Mouse (Mus musculus) limb, embryonic 14.5 days (tissue): ENCODE measurements around the gene Rnf213. TPM values are rescaled to one million over a fixed set of nuclear protein-coding genes. Genes with fewer than 3 reads are reported as not detected.

ENCODE experiments used
- ATAC-seq: fragments of 200-750 bp; cut with Nextera tagmentation; 2 replicates; pipeline ENCODE4 v1.8.0; 2017; ENCODE audit warnings: low read depth, moderate number of reproducible peaks, moderate TSS enrichment; ENCODE audit not compliant: low FRiP score
- DNase-seq: peaks from one replicate; pipeline ENCODE4 v3.0.0-alpha.2; 2015; ENCODE audit warnings: low spot score
- H3K27ac ChIP-seq: fragments of 300-500 bp; sonication (generic); replicated peaks from 2 replicates; pipeline ENCODE4 v1.5.1; 2014; ENCODE audit warnings: low read depth, mild to moderate bottlenecking, low read length, moderate library complexity, mixed read lengths
- H3K27me3 ChIP-seq: fragments of 300-500 bp; sonication (generic); 2 replicates; pipeline ENCODE4 v1.6.1; 2014; ENCODE audit warnings: low read length, mixed read lengths; ENCODE audit not compliant: control insufficient read depth, insufficient read depth
- H3K36me3 ChIP-seq: fragments of 300-500 bp; sonication (generic); 2 replicates; pipeline ENCODE4 v1.6.1; 2014; ENCODE audit warnings: mild to moderate bottlenecking, low read length, moderate library complexity, mixed read lengths; ENCODE audit not compliant: control insufficient read depth, insufficient read depth
- H3K4me1 ChIP-seq: fragments of 300-500 bp; sonication (generic); 2 replicates; pipeline ENCODE4 v1.6.1; 2014; ENCODE audit warnings: antibody characterized with exemption, low read length, mixed read lengths; ENCODE audit not compliant: control insufficient read depth, insufficient read depth
- H3K4me2 ChIP-seq: fragments of 300-500 bp; sonication (generic); replicated peaks from 2 replicates; pipeline ENCODE4 v1.6.1; 2014; ENCODE audit warnings: low read depth, mild to moderate bottlenecking, low read length, moderate library complexity; ENCODE audit not compliant: severe bottlenecking
- H3K4me3 ChIP-seq: fragments of 300-500 bp; sonication (generic); replicated peaks from 2 replicates; pipeline ENCODE4 v1.5.1; 2014; ENCODE audit warnings: low read length
- H3K9ac ChIP-seq: fragments of 300-500 bp; sonication (generic); 2 replicates; pipeline ENCODE4 v1.6.1; 2014; ENCODE audit warnings: mild to moderate bottlenecking, low read depth, low read length, moderate library complexity; ENCODE audit not compliant: severe bottlenecking
- H3K9me3 ChIP-seq: fragments of 300-500 bp; sonication (generic); 2 replicates; pipeline ENCODE4 v1.6.1; 2016; ENCODE audit warnings: low read length; ENCODE audit not compliant: control insufficient read depth
- POLR2A ChIP-seq: fragments of 200-500 bp; IDR thresholded peaks from 2 replicates; pipeline ENCODE4 v1.8.0; 2012; ENCODE audit warnings: inconsistent platforms, mild to moderate bottlenecking, moderate library complexity, borderline replicate concordance; ENCODE audit not compliant: insufficient read depth, insufficient read length; ENCODE audit errors: extremely low read depth
- WGBS: fragments of 180-500 bp; shearing (Covaris S2); extraction: QIAGEN DNeasy Blood & Tissue Kit; methylation state at CpG from one replicate; pipeline ENCODE4 v1.1.7; 2014; 5-methylcytosine and 5-hydroxymethylcytosine counted together
- polyA plus RNA-seq, 2 experiments: library from polyadenylated mRNA; depleted of rRNA in 1 of 2; stranded (reverse) in 1 of 2; unstranded in 1 of 2; fragments of >200 nt; fragmentation: Nextera tagmentation in 1 of 2; extraction: Ambion mirVana in 1 of 2; gene quantifications; 2 replicates each; pipeline versions ENCODE4 v1.2.1 to v1.2.3; 2012 to 2014

Rnf213 gene
- polyA plus RNA-seq, 2 experiments = 5.8 to 9.5 TPM

DNA sequence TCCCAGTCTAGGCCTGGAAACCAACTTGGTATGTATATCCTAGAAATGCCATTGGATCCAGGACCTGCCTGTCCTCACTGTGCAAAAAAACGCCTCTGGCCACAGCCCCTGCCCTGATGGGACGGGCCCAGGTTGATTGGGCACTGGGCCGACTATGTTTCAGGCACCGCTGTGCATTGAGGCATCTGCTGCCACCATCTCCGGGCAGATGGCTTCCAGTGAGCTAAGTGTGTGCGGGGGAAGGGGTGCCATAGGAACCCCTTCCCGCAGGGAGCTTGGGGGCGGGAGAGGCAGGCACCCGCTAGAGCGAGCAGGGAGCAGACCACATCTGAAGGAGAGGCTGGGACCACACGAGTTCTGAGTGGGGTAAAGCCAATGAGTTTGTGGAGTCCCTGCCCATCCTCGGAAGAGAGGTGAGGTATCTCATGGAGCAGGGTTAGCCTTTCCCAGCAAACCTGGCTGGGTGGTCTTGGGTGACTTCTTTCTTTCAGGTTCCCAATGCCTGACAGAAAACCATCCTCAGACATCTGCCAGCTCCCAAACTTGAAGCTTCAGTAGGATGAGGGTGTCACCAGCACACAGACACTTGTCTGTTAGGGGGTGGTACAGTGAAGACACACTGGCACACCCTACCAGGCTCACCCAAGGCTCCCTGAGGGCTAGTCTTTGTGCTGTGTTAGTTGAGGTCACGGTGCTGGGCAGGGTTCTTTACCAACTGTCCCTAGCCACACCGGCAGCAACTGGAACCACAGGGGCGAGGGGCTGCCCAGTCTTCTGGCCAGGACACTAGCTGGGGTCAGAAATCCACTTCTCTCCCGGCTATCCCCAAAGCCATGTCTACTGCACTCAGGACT is 123.2 kb downstream of the Rnf213 start:
- no peaks in the 10 kb centered on the region for H3K9me3 ChIP-seq
- no peak for ATAC-seq
- H3K4me2 ChIP-seq = no peak overlapping the region
- no peak for DNase-seq
- H3K9ac ChIP-seq = no peak overlapping the region
- no peak overlapping the region for H3K4me3 ChIP-seq
- 79% methylated on average over 16 of the region's 16 CpGs for WGBS
- H3K4me1 ChIP-seq = peaks cover 17% of the 10 kb centered on the region
- no peak overlapping the region for H3K27ac ChIP-seq
- H3K36me3 ChIP-seq = no peaks in the 10 kb centered on the region
- no peaks in the 10 kb centered on the region for H3K27me3 ChIP-seq
- no peak for TF ChIP-seq POLR2A

DNA sequence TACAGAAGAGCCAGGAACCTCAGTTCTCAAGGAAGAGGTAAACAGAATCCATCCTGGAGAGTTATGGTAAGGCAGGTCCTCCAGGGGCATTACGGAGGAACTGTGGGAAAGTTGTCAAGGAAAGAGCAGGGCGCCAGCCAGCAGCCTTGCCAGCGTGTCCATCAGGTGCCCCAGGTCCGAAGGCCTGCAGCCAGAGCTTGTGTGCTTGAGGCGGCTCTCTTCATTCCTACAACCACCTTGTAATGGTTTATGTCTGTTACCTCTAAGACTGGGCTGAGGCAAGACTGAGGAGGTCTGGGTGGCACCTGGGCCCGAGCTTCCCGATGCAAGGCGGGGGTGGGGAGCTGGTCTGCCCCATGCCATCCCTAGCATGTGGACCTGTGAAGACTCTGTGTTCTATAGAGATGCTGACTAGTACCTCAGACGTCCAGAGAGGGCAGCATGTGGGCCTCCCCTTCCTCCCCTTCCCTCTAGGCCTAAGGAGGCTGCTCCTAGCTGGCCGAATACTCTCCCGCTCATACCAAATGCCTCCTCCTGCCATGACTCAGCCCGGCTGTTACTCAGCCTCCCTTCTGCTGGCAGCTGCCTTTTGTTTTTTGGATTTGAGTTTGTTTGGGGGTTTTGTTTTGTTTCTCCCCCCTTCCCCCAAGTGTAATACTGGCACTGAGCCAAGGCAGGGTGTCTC is 123.9 kb downstream of the Rnf213 start:
- H3K36me3 ChIP-seq = no peaks in the 10 kb centered on the region
- peak; percentile 17 for DNase-seq
- no peak for TF ChIP-seq POLR2A
- H3K9ac ChIP-seq = no peak overlapping the region
- WGBS = 76% methylated on average over 12 of the region's 12 CpGs
- no peak overlapping the region for H3K4me2 ChIP-seq
- H3K9me3 ChIP-seq = no peaks in the 10 kb centered on the region
- no peaks in the 10 kb centered on the region for H3K27me3 ChIP-seq
- no peak overlapping the region for H3K27ac ChIP-seq
- peaks cover 17% of the 10 kb centered on the region for H3K4me1 ChIP-seq
- no peak overlapping the region for H3K4me3 ChIP-seq
- ATAC-seq = 0 out of 2 replicates have a peak, but pooled peaks have one; percentile 11

DNA sequence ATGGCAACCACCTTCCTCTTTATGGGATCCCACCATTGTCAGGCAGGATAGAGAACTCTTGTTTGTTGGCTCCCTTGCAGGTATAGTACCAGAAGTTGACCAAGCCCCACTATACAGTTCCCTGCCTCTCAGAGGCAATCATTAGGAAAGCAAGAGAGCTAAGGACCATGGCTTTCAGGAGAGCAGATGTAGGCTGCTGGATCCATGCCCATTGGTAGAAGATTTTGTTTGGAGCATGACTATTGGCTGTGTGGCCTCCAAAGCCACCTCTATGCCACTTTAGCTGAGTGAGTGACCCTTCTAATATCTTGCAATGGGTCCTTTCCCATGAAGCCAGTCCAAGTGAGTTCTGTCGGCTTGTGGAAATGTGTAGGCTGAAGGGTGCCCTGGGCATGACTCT is 126.5 kb downstream of the Rnf213 start:
- Histone ChIP-seq H3K9me3 (no peaks in the 10 kb centered on the region), H3K9ac (no peak overlapping the region), H3K27ac (no peak overlapping the region), H3K27me3 (no peaks in the 10 kb centered on the region), H3K4me1 (peaks cover 11% of the 10 kb centered on the region), H3K4me3 (no peak overlapping the region), H3K36me3 (no peaks in the 10 kb centered on the region), H3K4me2 (no peak overlapping the region)
- ATAC-seq = no peak
- 100% methylated on average over 1 of the region's 1 CpGs for WGBS
- no peak for TF ChIP-seq POLR2A
- DNase-seq = no peak

DNA sequence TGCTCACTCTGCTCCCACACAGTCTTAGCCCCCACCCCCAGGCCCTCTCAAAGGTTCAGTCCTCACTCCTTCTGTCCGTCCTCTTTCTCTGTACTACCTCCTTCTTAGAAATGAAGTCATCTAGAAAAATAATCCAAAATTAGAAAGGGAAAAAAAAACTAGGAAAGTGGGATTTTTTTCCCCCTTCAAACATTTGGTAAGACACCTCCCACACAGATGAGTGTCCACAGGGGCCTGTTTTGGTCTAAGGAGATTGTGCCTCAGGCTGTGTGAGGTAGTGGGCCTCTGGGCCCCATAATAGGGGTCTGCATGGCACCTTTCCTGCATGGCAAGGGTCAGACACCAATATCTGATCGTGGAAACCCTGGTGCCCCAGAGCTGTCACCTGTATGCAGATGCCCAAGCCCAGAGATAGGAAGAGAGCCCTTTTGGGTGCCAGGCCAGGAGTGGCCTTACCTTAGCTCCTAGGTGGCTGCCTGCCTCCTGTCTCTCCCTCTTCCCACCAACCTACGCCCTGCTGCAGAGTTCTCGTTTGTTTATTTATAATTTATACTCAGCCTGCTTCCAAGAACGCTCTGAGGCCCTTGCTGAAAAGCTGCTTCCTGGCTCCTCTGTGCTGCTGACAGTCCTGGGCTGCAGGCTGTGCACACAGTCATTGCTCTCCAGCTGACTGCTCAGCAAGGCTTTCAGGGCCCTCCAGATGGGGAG is 127.3 kb downstream of the Rnf213 start:
- DNase-seq (no peak), ATAC-seq (no peak)
- Histone ChIP-seq H3K27ac (no peak overlapping the region), H3K27me3 (no peaks in the 10 kb centered on the region), H3K4me2 (no peak overlapping the region), H3K4me1 (peaks cover 4% of the 10 kb centered on the region), H3K4me3 (no peak overlapping the region), H3K9me3 (no peaks in the 10 kb centered on the region), H3K36me3 (no peaks in the 10 kb centered on the region), H3K9ac (no peak overlapping the region)
- 62% methylated on average over 5 of the region's 5 CpGs for WGBS
- TF ChIP-seq POLR2A = no peak

DNA sequence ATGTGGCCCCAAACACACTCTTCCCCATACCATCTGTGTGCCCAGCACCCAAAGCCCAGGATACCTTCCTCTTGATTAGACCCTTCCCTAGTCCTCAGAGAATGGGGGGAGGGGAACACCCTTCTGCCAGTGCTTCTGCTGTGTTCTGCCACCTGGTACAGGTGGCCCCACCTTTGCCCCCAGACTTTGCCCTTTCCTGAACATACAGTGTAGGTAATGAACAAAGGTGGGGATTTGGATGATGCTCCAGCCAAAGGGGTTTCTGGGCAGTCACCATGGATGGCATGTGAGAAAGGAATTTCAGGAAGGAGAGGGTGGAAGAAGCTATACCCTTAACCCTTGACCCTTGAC is 127.8 kb downstream of the Rnf213 start:
- no peak for TF ChIP-seq POLR2A
- ATAC-seq (no peak), DNase-seq (no peak)
- Histone ChIP-seq H3K36me3 (no peaks in the 10 kb centered on the region), H3K4me1 (no peaks in the 10 kb centered on the region), H3K27me3 (no peaks in the 10 kb centered on the region), H3K27ac (no peak overlapping the region), H3K9me3 (no peaks in the 10 kb centered on the region), H3K4me2 (no peak overlapping the region), H3K4me3 (no peak overlapping the region), H3K9ac (no peak overlapping the region)
